In genomic region chr14:122983226-122984215, GRCm38 (mm10) we compare ENCODE assay signal across 1 mouse cellular context.
A peak's percentile ranks its signal among the peaks of the same experiment; 100 is the strongest.
TF ChIP-seq lines count a peak whose summit lies in the region.

Tmtc4 (minus strand) TSS chr14:122984035.

TF ChIP-seq in MEL, 35 proteins besides CTCF, POLR2A, EP300 and RAD21 (continued from another document):
- 0 out of 2 replicates have a peak, but pooled peaks have one; percentile 15 for TF ChIP-seq UBTF (IDR thresholded peaks at IDR 0.05; ENCODE audit: borderline replicate concordance, insufficient read depth, low read depth, low read length)
